Mouse (Mus musculus) MEL (cell line): Measurements from ENCODE around the gene N4bp2l2. TPM values are rescaled to one million over a fixed set of nuclear protein-coding genes. Genes with fewer than 3 reads are reported as not detected.

Experiments
- DNase-seq: peaks from one replicate; pipeline ENCODE4 v3.0.0; 2011; ENCODE audit warnings: low read depth, low spot score
- H3K27ac ChIP-seq: 2 replicates; pipeline ENCODE4 v1.5.1; 2012; ENCODE audit warnings: low read depth, mild to moderate bottlenecking, control low read depth, low read length, moderate library complexity; ENCODE audit not compliant: control insufficient read depth
- H3K27me3 ChIP-seq, 2 experiments: fragments of 150-350 bp in 1 of 2; sonication (generic) in 1 of 2; 2 replicates each; pipeline ENCODE4 v1.6.1; 2012; ENCODE audit warnings: low read length in 2 of 2, mild to moderate bottlenecking in 2 of 2, improper control_type of control experiment in 1 of 2, moderate library complexity in 1 of 2; ENCODE audit not compliant: insufficient read depth in 2 of 2, control insufficient read depth in 1 of 2
- H3K36me3 ChIP-seq, 2 experiments: 2 replicates each; pipeline ENCODE4 v1.6.1; 2012 to 2014; ENCODE audit warnings: low read length in 2 of 2, improper control_type of control experiment in 1 of 2, inconsistent platforms in 1 of 2, mild to moderate bottlenecking in 1 of 2; ENCODE audit not compliant: insufficient read depth in 2 of 2, control insufficient read depth in 1 of 2
- H3K4me1 ChIP-seq, 2 experiments: fragments of 150-350 bp in 1 of 2; sonication (generic) in 1 of 2; 2 replicates each; pipeline ENCODE4 v1.6.1; 2012; ENCODE audit warnings: low read length in 2 of 2, improper control_type of control experiment in 1 of 2, mild to moderate bottlenecking in 1 of 2; ENCODE audit not compliant: insufficient read depth in 2 of 2, control insufficient read depth in 1 of 2
- H3K4me3 ChIP-seq, 2 experiments: fragments of 150-350 bp in 1 of 2; sonication (generic) in 1 of 2; 2 replicates each; pipeline ENCODE4 v1.5.1; 2012; ENCODE audit warnings: low read depth in 2 of 2, low read length in 2 of 2, mild to moderate bottlenecking in 2 of 2, moderate library complexity in 2 of 2, control low read depth in 1 of 2, improper control_type of control experiment in 1 of 2; ENCODE audit not compliant: control insufficient read depth in 1 of 2, insufficient read depth in 1 of 2
- H3K79me2 ChIP-seq: 2 replicates; pipeline ENCODE4 v1.6.1; 2012; ENCODE audit warnings: mild to moderate bottlenecking, low read length, moderate library complexity; ENCODE audit not compliant: control insufficient read depth, poor library complexity, insufficient read depth
- H3K9ac ChIP-seq: 2 replicates; pipeline ENCODE4 v1.6.1; 2012; ENCODE audit warnings: low read depth, mild to moderate bottlenecking, control low read depth, low read length, moderate library complexity; ENCODE audit not compliant: control insufficient read depth, poor library complexity, severe bottlenecking
- H3K9me3 ChIP-seq: fragments of 150-350 bp; sonication (generic); replicated peaks from 2 replicates; pipeline ENCODE4 v1.6.1; 2012; ENCODE audit warnings: mild to moderate bottlenecking, low read length, improper control_type of control experiment, moderate library complexity; ENCODE audit not compliant: insufficient read depth
- CHD2 ChIP-seq: IDR thresholded peaks from 2 replicates; pipeline ENCODE4 v1.6.1; 2011; ENCODE audit warnings: low read length, improper control_type of control experiment
- CTCF ChIP-seq, 3 experiments: IDR thresholded peaks in 2 of 3; conservative IDR thresholded peaks in 1 of 3; 2 replicates each; pipeline ENCODE4 v1.5.1; 2011 to 2012; ENCODE audit warnings: low read length in 3 of 3, low read depth in 2 of 3, mild to moderate bottlenecking in 2 of 3, improper control_type of control experiment in 1 of 3, inconsistent platforms in 1 of 3, mixed read lengths in 1 of 3, moderate library complexity in 1 of 3; ENCODE audit not compliant: control insufficient read depth in 1 of 3, insufficient read depth in 1 of 3, poor library complexity in 1 of 3, severe bottlenecking in 1 of 3
- ELF1 ChIP-seq: IDR thresholded peaks from 2 replicates; pipeline ENCODE4 v1.6.1; 2014; ENCODE audit warnings: low read depth, mild to moderate bottlenecking, inconsistent platforms, low read length, improper control_type of control experiment, moderate library complexity
- EP300 ChIP-seq, 2 experiments: IDR thresholded peaks; 2 replicates each; pipeline ENCODE4 v1.6.1; 2011; ENCODE audit warnings: improper control_type of control experiment in 2 of 2, low read length in 2 of 2, low read depth in 1 of 2, mild to moderate bottlenecking in 1 of 2
- GABPA ChIP-seq: IDR thresholded peaks from 2 replicates; pipeline ENCODE4 v1.6.1; 2012; ENCODE audit warnings: low read depth, mild to moderate bottlenecking, inconsistent platforms, low read length, improper control_type of control experiment, moderate library complexity
- GATA1 ChIP-seq: IDR thresholded peaks from 2 replicates; pipeline ENCODE4 v1.6.1; 2011; ENCODE audit warnings: low read depth, low read length, improper control_type of control experiment
- JUND ChIP-seq: IDR thresholded peaks from 2 replicates; pipeline ENCODE4 v1.6.1; 2011; ENCODE audit warnings: low read depth, mild to moderate bottlenecking, improper control_type of control experiment, low read length
- MYB ChIP-seq: IDR thresholded peaks from 2 replicates; pipeline ENCODE4 v1.6.1; 2011; ENCODE audit warnings: mild to moderate bottlenecking, low read depth, low read length, improper control_type of control experiment
- NRF1 ChIP-seq: IDR thresholded peaks from 2 replicates; pipeline ENCODE4 v1.6.1; 2014; ENCODE audit warnings: low read depth, mild to moderate bottlenecking, inconsistent platforms, low read length, improper control_type of control experiment, moderate library complexity; ENCODE audit not compliant: poor library complexity, insufficient read depth, severe bottlenecking
- SIN3A ChIP-seq: IDR thresholded peaks from 2 replicates; pipeline ENCODE4 v1.6.1; 2012; ENCODE audit warnings: low read length, improper control_type of control experiment, inconsistent platforms
- SMC3 ChIP-seq: IDR thresholded peaks from 2 replicates; pipeline ENCODE4 v1.6.1; 2011; ENCODE audit warnings: low read depth, low read length, improper control_type of control experiment
- TAL1 ChIP-seq: IDR thresholded peaks from 2 replicates; pipeline ENCODE4 v1.6.1; 2012; ENCODE audit warnings: mild to moderate bottlenecking, inconsistent platforms, low read length, moderate library complexity, mixed read lengths
- TCF12 ChIP-seq: IDR thresholded peaks from 2 replicates; pipeline ENCODE4 v1.6.1; 2014; ENCODE audit warnings: low read depth, mild to moderate bottlenecking, inconsistent platforms, low read length, improper control_type of control experiment, moderate library complexity
- UBTF ChIP-seq: IDR thresholded peaks from 2 replicates; pipeline ENCODE4 v1.6.1; 2012; ENCODE audit warnings: low read depth, mild to moderate bottlenecking, inconsistent platforms, low read length, improper control_type of control experiment, moderate library complexity, borderline replicate concordance; ENCODE audit not compliant: insufficient read depth
- USF1 ChIP-seq: IDR thresholded peaks from 2 replicates; pipeline ENCODE4 v1.6.1; 2014; ENCODE audit warnings: low read depth, mild to moderate bottlenecking, inconsistent platforms, low read length, improper control_type of control experiment, moderate library complexity
- ZC3H11A ChIP-seq: IDR thresholded peaks from 2 replicates; pipeline ENCODE4 v1.6.1; 2012; ENCODE audit warnings: low read depth, mild to moderate bottlenecking, inconsistent platforms, low read length, improper control_type of control experiment
- ZKSCAN1 ChIP-seq: IDR thresholded peaks from 2 replicates; pipeline ENCODE4 v1.6.1; 2012; ENCODE audit warnings: low read depth, mild to moderate bottlenecking, inconsistent platforms, low read length, improper control_type of control experiment, moderate library complexity
- polyA plus RNA-seq, 2 experiments: library from polyadenylated mRNA; stranded (reverse) in 1 of 2; unstranded in 1 of 2; fragments of >175 nt in 1 of 2; fragments of >200 nt in 1 of 2; gene quantifications; 2 replicates each; pipeline versions ENCODE4 v1.2.1 to v1.2.4; 2012; ENCODE audit warnings: low replicate concordance in 2 of 2, low read depth in 1 of 2; ENCODE audit not compliant: insufficient read length in 2 of 2, insufficient read depth in 1 of 2, missing spikeins in 1 of 2
- total RNA-seq: library from RNA; depleted of rRNA; stranded (reverse); fragments of 300-350 nt; gene quantifications from 2 replicates; pipeline ENCODE4 v1.2.3, GENCODE M21; 2012

N4bp2l2 gene
- total and polyA plus RNA-seq, 3 experiments, result 67.5 to 74.9 TPM; not detected in 1

DNA sequence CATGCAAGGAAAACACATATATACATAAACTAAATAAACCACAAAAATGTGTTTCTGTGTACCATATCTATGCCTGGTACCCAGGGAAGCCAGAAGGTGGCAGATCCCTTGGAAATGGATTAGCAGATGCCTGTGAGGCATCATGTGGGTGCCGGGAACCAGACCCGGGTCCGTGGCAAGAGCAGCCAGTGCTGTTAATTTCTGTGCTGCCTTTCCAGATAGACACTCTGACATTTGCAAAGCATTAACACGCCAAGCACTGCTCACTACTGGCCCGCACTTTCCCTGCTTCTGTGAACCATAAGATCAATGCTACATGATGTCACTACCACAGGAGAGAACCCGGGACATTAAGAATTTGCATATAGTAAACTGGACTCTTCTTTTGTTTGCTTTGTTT is 59.9 kb downstream of the N4bp2l2 start:
- H3K36me3 ChIP-seq, result no peaks in the 10 kb centered on the region
- no peaks in the 10 kb centered on the region for H3K4me1 ChIP-seq
- H3K4me3 ChIP-seq, result no peak overlapping the region
- no peaks in the 10 kb centered on the region for H3K79me2 ChIP-seq
- no peak for DNase-seq
- no peak overlapping the region for H3K27ac ChIP-seq
- no peaks in the 10 kb centered on the region for H3K27me3 ChIP-seq
- no peak overlapping the region for H3K9ac ChIP-seq
- H3K9me3 ChIP-seq, result no peaks in the 10 kb centered on the region
- TF ChIP-seq ZKSCAN1, result no peak

DNA sequence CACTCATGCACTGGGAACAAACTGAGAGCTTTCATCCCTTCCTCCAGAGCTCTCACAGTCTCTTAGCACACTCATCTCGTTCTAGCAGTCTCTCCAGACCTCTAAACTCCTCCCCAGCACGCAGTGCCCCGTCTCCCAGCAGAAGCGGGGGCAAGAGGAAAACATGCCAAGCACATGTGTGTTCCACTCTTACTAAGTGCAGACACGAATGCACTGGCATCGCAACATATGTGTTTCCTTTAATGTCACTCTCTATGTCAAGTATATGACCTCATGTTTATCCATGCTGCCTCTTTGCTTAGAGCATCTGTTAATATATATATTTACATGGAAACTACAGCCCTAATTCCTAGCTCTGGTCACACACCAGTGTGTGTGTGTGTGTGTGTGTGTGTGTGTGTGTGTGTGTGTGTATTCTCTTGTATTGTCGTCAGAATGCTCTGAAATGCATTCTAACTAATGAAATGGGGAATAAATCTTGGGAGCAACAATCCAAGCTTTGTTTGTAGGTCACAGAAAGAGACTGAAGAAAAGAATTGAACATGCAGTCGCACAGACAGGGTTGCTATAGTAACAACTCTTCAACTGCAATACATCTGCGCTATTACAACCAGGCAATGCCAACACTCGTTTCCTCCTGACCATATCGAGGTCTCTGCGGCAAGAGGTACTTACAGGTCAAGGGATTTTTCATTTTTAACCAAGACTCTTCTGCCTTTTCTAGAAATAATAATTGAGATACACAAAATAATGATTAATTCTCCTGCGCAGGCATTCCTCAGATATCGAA is 64.3 kb downstream of the N4bp2l2 start:
- Histone ChIP-seq H3K9me3 (no peaks in the 10 kb centered on the region), H3K27ac (no peak overlapping the region), H3K36me3 (peaks cover 0 to 13% of the 10 kb centered on the region in 2 experiments; a peak in 2 of 4 replicates), H3K4me3 (no peak overlapping the region), H3K27me3 (no peaks in the 10 kb centered on the region), H3K79me2 (no peaks in the 10 kb centered on the region), H3K9ac (no peak overlapping the region), H3K4me1 (peaks cover 7 to 8% of the 10 kb centered on the region in 2 experiments; a peak in 3 of 4 replicates)
- TF ChIP-seq ZC3H11A, result no peak
- no peak for TF ChIP-seq CTCF (IDR thresholded peaks at IDR 0.05 in 2 of 3, conservative IDR thresholded peaks at IDR 0.05 in 1 of 3; ENCODE audit: control insufficient read depth in 1 of 3, insufficient read depth in 1 of 3, low read depth in 2 of 3, low read length in 3 of 3, poor library complexity in 1 of 3, severe bottlenecking in 1 of 3)
- TF ChIP-seq ZKSCAN1, result no peak
- TF ChIP-seq GABPA, result no peak
- no peak for TF ChIP-seq TCF12
- no peak for TF ChIP-seq TAL1
- no peak for TF ChIP-seq GATA1
- TF ChIP-seq MYB, result no peak
- TF ChIP-seq SIN3A, result no peak
- no peak for DNase-seq

GRCm38 (mm10) chr5:150600554-150601440 is 65.2 kb downstream of the N4bp2l2 start:
- H3K4me1 ChIP-seq, result peaks cover 8% of the 10 kb centered on the region in 2 experiments; a peak in 3 of 4 replicates
- no peaks in the 10 kb centered on the region for H3K79me2 ChIP-seq
- H3K36me3 ChIP-seq, result peaks cover 0 to 13% of the 10 kb centered on the region in 2 experiments; a peak in 2 of 4 replicates
- no peaks in the 10 kb centered on the region for H3K27me3 ChIP-seq
- no peak for DNase-seq
- no peak overlapping the region for H3K27ac ChIP-seq
- no peaks in the 10 kb centered on the region for H3K9me3 ChIP-seq
- no peak overlapping the region for H3K4me3 ChIP-seq
- TF ChIP-seq NRF1, result no peak
- no peak for TF ChIP-seq USF1
- TF ChIP-seq SMC3, result no peak
- no peak for TF ChIP-seq CHD2
- no peak for TF ChIP-seq UBTF
- no peak for TF ChIP-seq EP300 (IDR thresholded peaks at IDR 0.05; ENCODE audit: low read depth in 1 of 2, low read length in 2 of 2)
- no peak for TF ChIP-seq SIN3A
- TF ChIP-seq GATA1, result no peak
- no peak for TF ChIP-seq JUND
- TF ChIP-seq CTCF (IDR thresholded peaks at IDR 0.05 in 2 of 3, conservative IDR thresholded peaks at IDR 0.05 in 1 of 3; ENCODE audit: control insufficient read depth in 1 of 3, insufficient read depth in 1 of 3, low read depth in 2 of 3, low read length in 3 of 3, poor library complexity in 1 of 3, severe bottlenecking in 1 of 3), result no peak
- no peak for TF ChIP-seq TAL1
- TF ChIP-seq ELF1, result no peak
- TF ChIP-seq, all 39 proteins: peak for 0
- H3K9ac ChIP-seq, result no peak overlapping the region
